Mouse (Mus musculus) T-helper 17 cell (primary cell): Measurements from ENCODE around the gene Sdk1.

Experiments
- in situ Hi-C, 2 experiments: fragments of 300-600 bp; cut with MboI, MseI; formaldehyde crosslinking; loops; 1 replicate in 1 of 2; 2 replicates in 1 of 2; pipeline ENCODE4 v1.15.1; 2025; ENCODE audit warnings: high pct_unique_total_duplicates in 2 of 2

Gene Sdk1

DNA sequence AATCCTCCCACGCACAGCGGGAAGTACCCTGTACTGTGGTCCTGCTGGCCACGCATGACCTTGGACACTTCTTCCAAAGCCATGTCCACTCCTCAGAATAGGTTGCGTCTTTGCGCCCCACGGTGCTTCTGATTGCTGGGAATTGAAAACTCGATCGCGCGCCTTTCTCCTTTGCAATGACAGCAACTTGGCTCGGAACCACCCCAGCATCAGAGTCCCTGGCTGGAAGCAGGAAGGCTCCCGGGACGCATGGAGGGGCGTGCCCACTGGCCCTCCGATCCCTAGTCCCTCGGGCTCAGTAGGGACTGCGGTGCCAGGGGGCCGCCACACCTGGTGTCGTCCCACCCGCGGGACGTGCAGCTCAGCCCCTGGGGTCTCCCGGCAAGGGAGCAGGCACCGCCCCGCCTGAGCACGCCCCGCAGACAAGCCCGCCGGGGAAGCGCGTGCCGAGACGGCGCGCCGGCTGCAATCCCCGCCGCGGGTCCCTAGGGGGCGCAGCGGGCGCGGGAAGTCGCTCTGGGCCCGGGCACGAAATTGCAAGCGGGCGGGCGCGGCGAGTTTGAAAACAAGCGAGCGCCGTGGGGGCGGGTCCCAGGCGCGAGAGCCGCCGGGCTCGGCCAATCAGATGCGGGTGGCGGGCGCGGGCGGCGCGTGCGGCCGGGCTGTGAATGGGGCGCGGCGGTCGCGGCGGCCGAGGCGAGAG, at the start of gene Sdk1:
Sdk1 (plus strand) TSS at position 650 of the 703 bp plus-strand sequence.
- in situ Hi-C loops, result loop anchor here (5.0 to 10.0 kb wide), 3 partner anchors 369 to 656 kb away; no protein-coding TSS in a partner anchor

DNA sequence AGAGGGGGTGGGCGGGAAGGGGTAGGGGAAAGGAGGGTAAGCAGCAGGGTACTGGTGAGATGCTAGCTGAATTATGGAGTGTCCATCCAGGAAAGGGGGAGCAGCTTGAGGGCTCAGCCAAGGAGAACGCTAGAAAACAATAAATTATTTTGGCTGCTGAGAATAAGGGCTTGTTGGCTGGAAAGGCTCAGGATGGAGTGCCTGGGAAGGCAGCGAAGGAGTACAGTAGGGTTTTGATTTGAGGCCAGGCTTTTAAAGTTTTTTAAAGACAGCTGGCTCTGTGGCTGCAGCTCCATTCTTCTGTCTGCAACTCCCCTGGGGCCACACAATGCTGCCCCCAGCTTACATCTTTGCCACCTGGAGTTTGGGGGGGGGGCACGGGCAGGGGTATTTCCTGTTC, 44.0 kb upstream of the Sdk1 start:
- in situ Hi-C loops, result no loop called here

DNA sequence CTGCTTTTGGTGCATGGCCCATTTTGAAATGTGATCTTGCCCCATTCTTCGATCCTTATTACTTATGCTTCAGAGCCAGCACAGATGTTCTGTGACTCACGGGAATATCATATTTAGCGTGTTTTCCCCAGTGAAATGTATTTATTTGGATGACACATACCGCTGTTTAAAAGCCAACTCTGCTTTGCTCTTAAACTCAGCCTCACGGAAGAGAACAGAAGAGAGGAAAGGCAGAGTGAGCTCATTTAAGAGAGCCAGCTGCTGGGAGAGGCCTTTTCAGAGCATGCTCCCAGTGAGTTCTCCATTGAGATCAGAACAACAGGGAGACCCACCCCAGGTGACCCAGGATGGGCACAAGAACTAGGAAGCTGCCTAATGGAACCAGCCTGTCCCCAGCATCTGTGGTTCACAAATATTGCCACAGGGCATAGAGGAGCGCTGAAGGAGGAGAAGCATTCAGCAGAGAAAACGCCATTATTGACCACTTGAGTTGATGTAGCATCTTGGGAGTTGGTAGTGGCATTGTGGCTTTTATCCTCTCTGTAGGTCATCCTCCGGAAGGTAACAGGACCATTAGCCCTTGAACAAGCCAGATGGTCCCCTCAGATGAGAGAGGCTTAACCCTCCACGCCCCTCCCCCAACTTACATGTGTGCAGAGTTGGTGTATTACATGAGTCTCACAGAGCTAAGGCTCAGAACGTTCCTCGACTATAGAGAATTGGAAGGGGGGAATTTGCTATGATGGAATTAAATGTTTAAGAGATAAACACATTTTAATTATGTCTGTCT, 38.8 kb upstream of the Sdk1 start:
- in situ Hi-C loops, result no loop called here

DNA sequence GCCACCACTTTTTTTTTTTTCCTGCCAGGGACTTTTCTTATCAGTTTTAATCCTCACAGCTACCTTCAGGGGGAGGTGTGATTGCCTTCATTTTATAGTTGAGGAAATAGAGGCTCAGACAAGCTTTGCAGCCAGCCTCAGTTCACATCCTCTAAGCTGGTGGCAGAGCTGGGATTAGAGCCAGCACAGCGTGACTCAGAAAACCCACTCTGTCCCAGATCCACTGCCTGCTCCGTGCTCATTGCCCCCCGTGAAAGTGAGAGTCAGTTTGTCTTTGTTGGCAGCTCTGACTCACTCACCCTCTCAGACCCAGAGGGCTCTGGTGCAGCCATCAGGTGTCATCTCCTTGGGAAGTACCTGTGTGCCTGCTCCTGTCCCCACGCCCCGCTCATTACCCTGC, 34.2 kb upstream of the Sdk1 start:
- in situ Hi-C loops, result no loop called here

DNA sequence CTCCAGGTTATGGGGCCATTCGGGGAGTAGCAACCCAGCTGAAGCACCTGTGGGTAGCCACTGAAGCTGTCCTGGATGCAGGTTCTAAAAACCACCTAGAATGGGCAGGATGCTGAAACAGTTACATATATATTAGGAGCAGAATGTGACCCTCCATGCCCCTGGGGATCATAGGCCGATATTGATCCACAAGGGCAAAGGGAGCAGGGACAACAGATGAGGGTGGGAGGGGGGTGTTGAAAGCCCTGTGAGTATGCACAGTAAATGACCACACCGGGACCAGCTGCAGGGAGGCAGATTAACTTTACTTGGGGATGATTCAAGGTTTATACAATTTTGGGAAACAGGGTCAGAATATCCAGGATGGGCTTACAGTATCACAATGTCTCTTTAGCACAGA, 16.0 kb upstream of the Sdk1 start:
- in situ Hi-C loops, result loop anchor here in 1 of 2 experiments (10.0 kb wide), 1 partner anchor 480 kb away; no protein-coding TSS in a partner anchor

DNA sequence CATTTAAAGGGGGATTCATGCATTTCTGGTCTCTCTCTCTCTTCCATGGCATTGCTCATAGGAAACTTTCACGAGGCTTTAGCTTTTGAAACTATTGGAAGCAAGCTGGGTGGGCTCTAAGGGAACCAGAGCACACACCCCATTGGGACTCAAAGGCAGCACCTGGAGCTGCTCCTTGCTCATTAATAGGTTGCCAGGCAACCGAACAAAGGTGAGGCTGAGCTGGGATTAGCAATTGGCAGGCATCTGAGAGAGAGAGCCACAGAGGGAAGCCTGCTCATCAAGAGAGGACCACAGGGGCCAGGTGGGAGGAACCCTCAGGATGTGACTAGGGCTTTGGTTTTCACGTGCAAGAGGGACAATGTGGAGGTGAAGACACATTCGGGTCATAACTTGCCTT, 7.0 kb upstream of the Sdk1 start:
- in situ Hi-C loops, result no loop called here

DNA sequence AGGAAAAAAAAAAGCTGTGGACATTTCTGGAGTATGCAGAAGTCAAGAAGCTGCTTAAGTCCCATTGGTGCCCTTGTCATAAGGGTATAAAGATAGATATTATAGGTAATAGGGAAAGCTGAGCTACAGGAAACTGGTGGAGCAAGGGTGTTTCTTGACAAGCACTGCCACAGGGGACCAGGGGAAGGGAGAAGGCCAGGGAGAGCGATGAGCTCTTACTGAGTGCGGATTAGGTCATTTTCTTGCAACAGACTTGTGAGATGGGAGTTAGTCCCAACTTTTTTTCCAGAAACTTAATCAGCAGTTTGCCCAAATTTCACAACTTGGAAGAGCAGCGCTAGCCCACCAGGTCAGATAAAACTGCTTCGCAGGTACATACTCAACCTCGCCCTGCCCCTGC, 1.9 kb upstream of the Sdk1 start:
- in situ Hi-C loops, result no loop called here

DNA sequence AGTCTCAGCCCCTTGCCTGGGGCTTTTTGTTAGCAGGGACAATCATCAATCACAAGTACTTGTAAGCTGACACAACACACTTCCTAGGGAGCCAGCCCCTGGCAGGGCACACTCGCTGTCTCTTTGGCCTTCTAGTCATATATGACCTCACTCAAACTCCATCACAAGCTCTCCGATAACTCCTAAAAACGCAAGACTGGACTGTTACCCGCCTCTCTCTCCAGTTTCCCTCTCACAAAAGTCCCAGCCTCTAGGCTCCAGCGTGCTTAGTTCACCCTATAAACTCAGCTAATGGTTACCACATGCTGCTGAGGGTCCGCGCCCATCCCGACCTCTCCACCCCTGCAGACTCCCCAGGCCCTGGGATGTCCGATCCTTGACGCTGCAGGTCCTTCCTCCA, 849 bp upstream of the Sdk1 start:
- in situ Hi-C loops, result loop anchor here (5.0 to 10.0 kb wide), 3 partner anchors 368 to 656 kb away; no protein-coding TSS in a partner anchor

DNA sequence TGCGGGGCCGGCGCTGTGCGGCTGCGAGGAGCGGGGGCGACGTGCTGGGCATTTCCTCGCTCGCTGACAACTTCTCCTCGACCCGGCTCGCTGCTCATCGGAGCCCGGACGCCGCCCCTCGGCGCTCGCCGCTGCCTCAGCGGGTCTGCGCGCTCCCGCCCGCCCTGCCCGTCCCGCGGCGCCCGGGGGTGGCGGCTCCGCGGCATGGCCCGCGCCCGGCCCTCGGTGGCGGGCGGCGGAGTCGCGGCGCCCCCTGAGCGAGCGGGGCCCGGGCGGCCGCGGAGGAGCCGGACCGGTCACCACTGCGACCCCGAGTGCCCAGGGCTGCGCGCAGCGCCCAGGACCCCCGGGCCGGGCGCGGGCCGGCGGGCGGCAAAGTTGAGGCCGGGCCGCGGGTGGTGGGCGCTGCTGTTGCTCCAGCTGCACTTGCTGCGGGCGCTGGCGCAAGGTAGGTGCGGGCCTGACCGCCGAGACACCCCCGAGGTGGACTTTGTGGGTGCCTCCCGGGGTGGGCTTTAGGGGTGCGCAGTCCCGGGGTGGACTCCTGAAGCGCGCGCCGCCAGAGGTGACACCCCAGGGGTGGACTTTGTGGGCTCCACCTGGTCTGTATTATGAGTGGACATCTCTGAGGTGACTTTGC, 475 bp downstream of the Sdk1 start:
- in situ Hi-C loops, result loop anchor here (5.0 to 10.0 kb wide), 3 partner anchors 369 to 657 kb away; no protein-coding TSS in a partner anchor

DNA sequence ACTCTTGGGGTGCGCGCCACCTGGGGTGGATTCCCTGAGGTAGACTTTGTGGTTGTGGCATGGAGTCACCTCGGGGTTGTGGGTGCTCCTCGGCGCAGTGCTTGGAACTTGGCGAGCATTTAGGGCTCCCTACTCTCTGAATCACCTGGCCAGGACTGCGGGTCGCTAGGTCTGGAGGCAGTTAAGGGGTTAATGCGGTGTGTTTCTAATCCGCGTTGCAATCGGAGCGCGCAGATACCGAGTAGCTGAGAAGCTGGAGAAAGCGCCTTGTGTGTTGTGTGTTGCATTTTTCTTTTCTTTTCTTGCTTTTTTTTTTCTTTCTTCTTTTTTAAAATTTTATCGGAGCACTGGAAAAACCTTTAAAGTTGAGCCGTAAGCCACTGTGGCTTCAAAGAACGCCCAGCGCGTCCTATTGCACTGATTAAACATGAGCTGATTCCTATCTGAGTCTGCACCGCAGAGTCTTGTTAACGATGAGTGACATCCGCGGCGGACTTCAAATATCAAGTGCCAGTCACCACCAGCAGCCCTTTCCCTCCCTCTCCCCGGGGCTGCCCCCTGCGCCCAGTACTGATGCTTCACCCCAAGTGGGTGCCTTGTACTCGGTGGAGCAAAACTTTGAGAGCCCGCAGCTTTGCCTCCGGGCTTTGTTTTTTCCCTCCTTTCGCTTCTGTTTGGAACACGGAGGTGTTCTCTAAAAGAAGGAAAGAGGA, 2.1 kb downstream of the Sdk1 start:
- in situ Hi-C loops, result loop anchor here (5.0 to 10.0 kb wide), 3 partner anchors 371 to 659 kb away; no protein-coding TSS in a partner anchor

DNA sequence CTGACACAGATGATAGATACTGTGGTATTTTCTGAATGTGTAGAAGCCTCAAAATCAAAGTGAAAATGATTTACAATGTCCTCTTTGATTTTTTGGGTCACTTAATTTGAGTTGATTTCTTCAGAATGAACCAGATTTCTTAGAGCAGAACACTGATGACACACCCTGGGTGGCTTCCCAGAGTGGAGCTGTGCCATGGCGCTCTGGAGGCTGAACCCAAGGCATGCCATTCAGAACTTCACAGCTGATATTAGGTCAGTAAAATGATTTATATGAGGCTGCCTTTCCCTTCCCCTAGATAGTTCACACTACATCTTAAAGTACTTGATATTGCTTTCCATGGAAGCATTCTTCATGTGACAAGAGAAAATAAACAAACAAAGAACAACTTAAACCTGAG, 23.0 kb downstream of the Sdk1 start:
- in situ Hi-C loops, result no loop called here

DNA sequence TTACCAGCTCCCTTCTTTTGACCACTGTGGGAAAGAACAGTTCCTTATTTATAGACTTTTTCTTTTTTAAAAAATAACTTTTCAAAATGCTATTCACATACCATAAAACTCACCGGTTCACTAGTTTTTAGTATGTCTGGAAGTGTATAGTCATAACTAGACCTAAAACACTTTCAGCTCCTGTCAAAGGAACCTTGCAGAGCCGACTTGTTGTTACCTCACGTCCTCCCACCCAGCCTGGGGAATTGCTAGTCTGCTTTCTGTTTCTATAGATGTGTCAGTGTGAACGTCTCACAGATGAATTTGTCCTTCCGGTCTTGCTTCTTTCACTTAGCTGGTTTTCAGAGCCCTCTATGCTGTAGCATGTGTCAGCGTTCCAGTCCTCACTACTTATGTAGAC, 35.8 kb downstream of the Sdk1 start:
- in situ Hi-C loops, result no loop called here

DNA sequence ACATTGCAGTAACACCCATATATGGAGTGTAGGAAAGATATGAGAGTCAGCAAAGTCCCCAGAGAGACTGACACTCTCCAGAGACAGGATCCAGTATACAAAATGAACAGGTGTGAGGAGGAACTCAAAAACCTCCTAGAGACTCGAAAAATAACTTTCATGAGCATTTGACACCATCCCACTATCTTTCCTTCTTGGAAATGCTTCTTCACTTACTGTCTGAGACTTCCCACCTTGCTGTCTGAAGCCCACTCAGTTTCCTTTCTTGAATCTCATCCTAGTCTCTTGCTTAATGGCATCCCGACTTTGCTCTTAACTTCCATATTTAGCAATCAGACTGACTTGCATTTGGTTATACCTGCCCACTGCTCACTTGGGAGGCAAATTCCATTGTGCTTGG, 40.5 kb downstream of the Sdk1 start:
- in situ Hi-C loops, result no loop called here

DNA sequence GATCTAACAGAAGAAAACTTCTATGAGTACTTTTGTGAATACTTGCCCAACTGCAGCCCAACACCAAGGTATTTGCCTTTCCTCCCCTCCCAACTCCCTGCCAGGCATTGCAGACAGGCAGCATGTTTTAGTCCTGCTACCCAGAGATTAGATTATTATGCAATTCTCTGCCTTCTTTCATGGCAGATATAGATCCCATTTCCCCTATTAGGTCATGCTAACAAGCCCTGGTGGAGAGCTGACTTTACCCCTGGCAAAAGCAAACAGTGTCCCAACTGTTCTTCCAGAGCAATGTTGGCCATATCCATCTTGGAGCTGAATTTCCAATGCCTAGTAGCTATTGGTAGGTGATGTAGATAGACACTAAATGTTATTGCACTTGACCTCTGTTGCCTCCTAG, 48.3 kb downstream of the Sdk1 start:
- in situ Hi-C loops, result no loop called here

DNA sequence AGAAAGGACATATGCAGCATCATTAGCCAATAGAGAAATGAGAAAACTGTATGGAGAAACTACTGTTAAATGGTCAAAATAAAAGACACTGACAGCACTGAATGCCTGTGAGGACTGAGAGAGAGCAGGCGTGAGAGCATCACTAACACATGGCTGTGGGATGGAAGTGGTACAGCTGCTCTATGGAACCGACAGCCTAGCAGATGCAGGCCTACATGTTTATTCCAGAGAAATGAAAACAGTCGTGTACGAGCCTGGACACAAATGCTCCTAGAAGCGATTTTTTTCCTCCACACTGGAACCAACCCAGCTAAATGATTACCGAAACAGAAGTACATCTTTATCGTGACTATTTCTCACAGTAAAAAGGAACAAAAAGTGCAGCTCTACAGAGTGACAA, 54.0 kb downstream of the Sdk1 start:
- in situ Hi-C loops, result no loop called here

DNA sequence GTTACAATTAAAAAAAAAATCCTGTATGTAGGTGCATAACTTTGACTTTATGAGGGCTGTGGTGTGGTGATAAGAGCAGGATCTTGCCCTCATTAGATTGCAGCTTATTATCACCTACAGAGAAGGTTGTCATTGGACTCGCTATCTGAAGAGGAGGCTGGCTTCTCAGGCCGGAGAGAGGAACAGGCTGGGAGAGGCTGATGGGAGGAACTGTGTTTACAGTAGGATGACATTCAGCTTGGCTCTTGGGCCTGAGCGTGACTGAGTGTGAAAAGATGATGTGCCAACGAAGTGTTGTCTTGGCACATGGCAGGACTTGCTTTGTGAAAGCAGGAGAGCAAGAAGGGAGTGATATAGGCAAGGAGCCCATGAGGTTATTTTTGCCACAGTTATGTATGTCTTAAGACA, 61.0 kb downstream of the Sdk1 start:
- in situ Hi-C loops, result no loop called here

DNA sequence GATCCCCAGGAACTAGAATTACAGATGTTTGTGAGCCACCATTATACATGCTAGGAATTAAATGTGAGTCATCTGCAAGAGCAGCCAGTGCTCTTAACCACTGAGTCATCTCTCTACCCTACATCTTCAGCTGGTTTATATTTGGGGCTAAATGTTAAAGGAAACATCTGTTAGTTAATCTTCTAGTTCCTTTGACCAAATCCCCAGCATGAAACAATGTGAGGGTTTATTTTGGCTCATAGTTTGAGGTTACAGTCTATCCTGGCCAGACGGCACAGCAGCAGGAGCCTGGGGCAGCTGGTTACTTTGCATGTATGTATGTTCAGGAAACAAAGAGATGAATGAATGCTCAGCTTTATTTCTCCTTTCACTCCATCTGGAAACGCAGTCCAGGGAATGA, 62.5 kb downstream of the Sdk1 start:
- in situ Hi-C loops, result no loop called here

DNA sequence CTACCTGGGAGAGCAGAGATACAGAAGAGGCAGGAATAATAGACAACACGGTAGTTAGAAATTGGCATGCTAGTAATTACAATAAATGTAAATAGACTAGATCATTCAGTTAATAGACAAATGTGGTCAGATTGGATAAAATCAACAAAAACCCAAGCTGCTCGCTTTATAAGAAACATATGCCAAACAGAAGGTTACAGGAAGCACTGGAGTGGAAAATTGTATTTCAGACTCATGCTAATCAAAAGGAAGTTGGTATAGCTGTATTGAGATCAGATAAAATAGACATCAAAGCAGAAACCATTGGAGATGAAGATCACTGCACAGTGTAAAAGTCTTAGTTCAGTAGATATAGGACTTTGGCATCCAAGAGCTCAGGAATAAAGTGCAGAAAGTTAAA, 63.4 kb downstream of the Sdk1 start:
- in situ Hi-C loops, result no loop called here

DNA sequence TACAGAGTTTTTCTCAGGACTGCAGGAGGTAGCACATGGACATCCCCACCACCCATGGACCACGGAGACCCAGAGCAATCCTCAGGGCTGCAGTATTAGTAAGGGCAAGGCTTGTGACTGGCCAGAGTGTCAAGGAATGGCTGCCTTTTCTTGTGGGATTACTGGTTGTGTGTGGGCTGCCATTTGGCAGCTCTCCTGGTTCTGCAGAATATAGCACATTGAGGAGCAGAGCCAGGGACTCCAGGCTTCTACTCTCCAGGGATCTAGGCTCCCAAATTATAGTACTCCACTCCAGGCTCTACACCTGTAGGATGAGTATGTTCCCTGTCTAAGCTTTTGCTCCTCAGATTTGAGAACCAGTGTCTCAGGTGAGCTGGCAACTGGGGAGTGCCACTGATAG, 69.4 kb downstream of the Sdk1 start:
- in situ Hi-C loops, result no loop called here

DNA sequence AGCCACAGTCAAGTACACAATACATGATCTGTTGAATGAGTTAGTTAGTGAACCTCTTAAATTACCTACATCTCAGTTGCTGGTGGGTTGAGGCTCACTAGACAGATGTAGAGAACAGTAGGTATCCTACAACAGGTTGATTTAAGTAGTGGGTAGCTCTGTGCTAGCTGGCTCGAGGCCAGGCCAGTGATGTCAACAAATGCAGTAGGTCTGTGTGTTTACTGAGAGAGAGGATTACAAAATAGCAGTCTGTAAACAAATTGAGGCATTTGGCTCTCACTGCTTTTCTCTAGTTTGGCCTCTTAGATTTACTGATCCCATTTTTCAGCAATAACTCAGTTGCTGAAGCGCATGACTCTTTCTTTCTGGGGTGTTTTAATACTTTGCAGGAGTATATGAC, 70.5 kb downstream of the Sdk1 start:
- in situ Hi-C loops, result no loop called here

DNA sequence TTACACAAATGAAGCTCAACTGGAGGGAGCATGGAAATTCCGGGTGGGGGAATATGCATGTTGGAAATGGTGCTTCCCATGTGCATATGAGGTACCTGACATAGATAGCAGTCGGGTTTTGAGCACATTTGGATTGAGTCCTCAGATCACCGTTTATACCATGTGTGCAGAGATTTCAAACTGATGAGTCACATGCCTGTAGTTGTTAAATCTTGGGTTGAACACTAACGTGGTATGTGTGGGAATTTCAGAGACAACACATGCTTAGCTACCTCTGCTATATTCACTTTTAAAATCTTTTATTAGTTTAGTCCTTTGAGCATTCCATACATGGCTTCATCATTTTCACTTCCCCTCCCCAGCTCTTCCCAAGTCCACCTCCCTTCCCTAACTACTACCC, 71.0 kb downstream of the Sdk1 start:
- in situ Hi-C loops, result no loop called here

DNA sequence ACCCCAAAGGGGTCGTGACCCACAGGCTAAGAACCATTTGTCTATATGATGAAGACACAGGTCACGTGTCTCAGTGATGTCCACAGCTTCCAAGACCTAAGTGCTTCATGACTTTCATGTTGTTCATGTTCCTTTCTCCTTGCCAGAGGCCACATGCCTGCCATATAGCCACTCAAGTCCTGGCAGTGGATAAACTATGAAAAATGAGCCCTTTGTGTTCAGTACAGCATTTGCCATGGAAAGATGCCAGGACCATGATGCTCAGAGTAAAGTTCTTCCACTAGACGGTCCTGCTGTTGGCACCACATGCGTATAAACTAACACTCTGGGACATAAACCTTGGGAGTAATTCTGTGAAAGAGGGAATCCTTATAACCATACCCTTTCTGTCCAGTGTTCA, 75.8 kb downstream of the Sdk1 start:
- in situ Hi-C loops, result no loop called here
